Mouse (Mus musculus) left cerebral cortex, postnatal 4 days (tissue): ENCODE measurements around the gene Fip1l1. TPM values are rescaled to one million over a fixed set of nuclear protein-coding genes. Genes with fewer than 3 reads are reported as not detected.

Source experiments
- DNase-seq: peaks from one replicate; pipeline ENCODE4 v3.0.0-alpha.2; 2022
- intact Hi-C: fragments of 180-260 bp; cut with DNase I; formaldehyde crosslinking; loops from one replicate; pipeline ENCODE4 v1.15.1; 2025
- total RNA-seq, 2 experiments: library from RNA; stranded (reverse); gene quantifications; 2 replicates each; pipeline ENCODE4 v1.2.3; 2021

The Fip1l1 gene
- total RNA-seq, result 10 to 100 TPM; 72.2 to 78.7 TPM

GRCm38 (mm10) chr5:74535240-74536021 is at the start of gene Fip1l1:
TSS of gene Fip1l1 (plus strand) at chr5:74535449.
- DNase-seq, result peak; percentile 96
- intact Hi-C loops, result no loop called here

- no peak for DNase-seq
- intact Hi-C loops, result no loop called here
These were observed 42.5 kb upstream of the Fip1l1 start for GRCm38 (mm10) chr5:74492705-74493104.

GRCm38 (mm10) chr5:74511686-74512085 is 23.6 kb upstream of the Fip1l1 start:
- peak; percentile 28 for DNase-seq
- intact Hi-C loops, result no loop called here

GRCm38 (mm10) chr5:74527025-74527424 is 8.2 kb upstream of the Fip1l1 start:
- intact Hi-C loops, result no loop called here
- no peak for DNase-seq

- DNase-seq, result no peak
- intact Hi-C loops, result no loop called here
These were observed 4.5 kb upstream of the Fip1l1 start for GRCm38 (mm10) chr5:74530785-74531184.

GRCm38 (mm10) chr5:74531630-74532280 is 3.5 kb upstream of the Fip1l1 start, which contains the start of gene Scfd2:
TSS of gene Scfd2 (minus strand) at chr5:74531759.
- peak; percentile 97 for DNase-seq
- intact Hi-C loops, result no loop called here

GRCm38 (mm10) chr5:74536180-74536947 is 1.1 kb downstream of the Fip1l1 start:
- no peak for DNase-seq
- intact Hi-C loops, result no loop called here

- no peak for DNase-seq
- intact Hi-C loops, result no loop called here
These were observed 10.4 kb downstream of the Fip1l1 start for GRCm38 (mm10) chr5:74545606-74546005.

GRCm38 (mm10) chr5:74549566-74549965 is 14.3 kb downstream of the Fip1l1 start:
- no peak for DNase-seq
- intact Hi-C loops, result no loop called here

- DNase-seq, result no peak
- intact Hi-C loops, result no loop called here
These were observed 25.9 kb downstream of the Fip1l1 start for GRCm38 (mm10) chr5:74561151-74561550.

GRCm38 (mm10) chr5:74571767-74572166 is 36.5 kb downstream of the Fip1l1 start:
- intact Hi-C loops, result no loop called here
- no peak for DNase-seq

GRCm38 (mm10) chr5:74589133-74589532 is 53.9 kb downstream of the Fip1l1 start:
- no peak for DNase-seq
- intact Hi-C loops, result no loop called here

GRCm38 (mm10) chr5:74591413-74591812 is 56.2 kb downstream of the Fip1l1 start:
- intact Hi-C loops, result no loop called here
- DNase-seq, result no peak

GRCm38 (mm10) chr5:74593147-74593546 is 57.9 kb downstream of the Fip1l1 start:
- intact Hi-C loops, result no loop called here
- no peak for DNase-seq

GRCm38 (mm10) chr5:74600010-74600409 is 64.8 kb downstream of the Fip1l1 start:
- intact Hi-C loops, result no loop called here
- DNase-seq, result no peak

GRCm38 (mm10) chr5:74601171-74601570 is 65.9 kb downstream of the Fip1l1 start:
- DNase-seq, result no peak
- intact Hi-C loops, result no loop called here

- DNase-seq, result no peak
- intact Hi-C loops, result no loop called here
These were observed 66.7 kb downstream of the Fip1l1 start for GRCm38 (mm10) chr5:74601965-74602364.

- DNase-seq, result no peak
- intact Hi-C loops, result no loop called here
These were observed 67.1 kb downstream of the Fip1l1 start for GRCm38 (mm10) chr5:74602371-74602770.

- DNase-seq, result no peak
- intact Hi-C loops, result no loop called here
These were observed 68.1 kb downstream of the Fip1l1 start for GRCm38 (mm10) chr5:74603306-74603705.

- intact Hi-C loops, result no loop called here
- no peak for DNase-seq
These were observed 71.0 kb downstream of the Fip1l1 start for GRCm38 (mm10) chr5:74606213-74606612.

GRCm38 (mm10) chr5:74610511-74610910 is 75.3 kb downstream of the Fip1l1 start:
- intact Hi-C loops, result no loop called here
- DNase-seq, result no peak
